Mouse (Mus musculus): ENCODE results near the gene Gm379.

The Gm379 gene

GRCm38 (mm10) chrX:108664885-108665284 is at the start of gene Gm379:
Gene Gm379, minus strand, starts transcription at chrX:108664891.
- DNase-seq (ENCODE audit: low read depth, low spot score): no peak

GRCm38 (mm10) chrX:108704312-108704711 is 39.6 kb upstream of the Gm379 start:
- DNase-seq (ENCODE audit: low read depth, low spot score): no peak

- DNase-seq (ENCODE audit: low read depth, low spot score): no peak
These were observed 4.2 kb upstream of the Gm379 start for GRCm38 (mm10) chrX:108668868-108669267.

GRCm38 (mm10) chrX:108621991-108622390 is 42.7 kb downstream of the Gm379 start:
- DNase-seq (ENCODE audit: low read depth, low spot score): no peak

GRCm38 (mm10) chrX:108620886-108621285 is 43.8 kb downstream of the Gm379 start:
- DNase-seq (ENCODE audit: low read depth, low spot score): no peak
